Mouse (Mus musculus): ENCODE measurements around the gene Grk1. TPM values are rescaled to one million over a fixed set of nuclear protein-coding genes. Genes with fewer than 3 reads are reported as not detected.

The Grk1 gene
- total and polyA plus RNA-seq, 3 experiments: not detected

- Histone ChIP-seq H3K4me1 (ENCODE audit: control insufficient read depth in 1 of 2, insufficient read depth in 2 of 2) (no peaks in the 10 kb centered on the region), H3K9ac (ENCODE audit: insufficient read depth, low read depth) (no peak overlapping the region), H3K27ac (ENCODE audit: insufficient read depth, low read depth) (no peak overlapping the region), H3K4me3 (replicated peaks in 1 of 3; ENCODE audit: low read depth in 2 of 3, low read length in 2 of 3, poor library complexity in 1 of 3) (no peak overlapping the region), H3K4me2 (ENCODE audit: insufficient read depth, low read depth, poor library complexity, severe bottlenecking) (no peak overlapping the region), H3K27me3 (replicated peaks) (peaks cover 93% of the 10 kb centered on the region), H3K79me2 (replicated peaks; ENCODE audit: control insufficient read depth, extremely low read depth, insufficient read depth, poor library complexity, severe bottlenecking) (no peaks in the 10 kb centered on the region), H3K36me3 (replicated peaks in 1 of 2; ENCODE audit: control insufficient read depth in 1 of 2, insufficient read depth in 1 of 2, low read length in 1 of 2) (no peaks in the 10 kb centered on the region), H3K9me3 (replicated peaks; ENCODE audit: low read length) (peaks cover 3% of the 10 kb centered on the region)
- TF ChIP-seq MXI1 (IDR thresholded peaks at IDR 0.05; ENCODE audit: low read depth, low read length) (peak; percentile 77), TCF12 (IDR thresholded peaks at IDR 0.05; ENCODE audit: low read depth, low read length) (no peak), MAX (IDR thresholded peaks at IDR 0.05; ENCODE audit: low read length) (0 out of 2 replicates have a peak, but pooled peaks have one; percentile 17)
- in situ Hi-C loops (cut with MboI; ENCODE audit: low pct_ligation_motif_present, low pct_unique_long_range_greater_than_20kb, low sequenced_read_pairs) (no loop called here), dilution Hi-C loops (cut with MboI; ENCODE audit: extremely low pct_ligation_motif_present, extremely low pct_unique_long_range_greater_than_20kb, low sequenced_read_pairs) (no loop called here)
- DNase-seq (ENCODE audit: extremely low read depth): peak; percentile 24
Measured at GRCm38 (mm10) chr8:13448145-13448544, 43.3 kb downstream of the Grk1 start.

- no peak overlapping the region for H3K9ac ChIP-seq (ENCODE audit: insufficient read depth, low read depth)
- peaks cover 88% of the 10 kb centered on the region for H3K27me3 ChIP-seq (replicated peaks)
- no peaks in the 10 kb centered on the region for H3K79me2 ChIP-seq (replicated peaks; ENCODE audit: control insufficient read depth, extremely low read depth, insufficient read depth, poor library complexity, severe bottlenecking)
- H3K4me2 ChIP-seq (ENCODE audit: insufficient read depth, low read depth, poor library complexity, severe bottlenecking): no peak overlapping the region
- no peak overlapping the region for H3K4me3 ChIP-seq (replicated peaks in 1 of 3; ENCODE audit: low read depth in 2 of 3, low read length in 2 of 3, poor library complexity in 1 of 3)
- in situ Hi-C loops (cut with MboI; ENCODE audit: low pct_ligation_motif_present, low pct_unique_long_range_greater_than_20kb, low sequenced_read_pairs) (no loop called here), dilution Hi-C loops (cut with MboI; ENCODE audit: extremely low pct_ligation_motif_present, extremely low pct_unique_long_range_greater_than_20kb, low sequenced_read_pairs) (no loop called here)
- no peak overlapping the region for H3K27ac ChIP-seq (ENCODE audit: insufficient read depth, low read depth)
- TF ChIP-seq USF2 (conservative IDR thresholded peaks at IDR 0.05; ENCODE audit: low read depth, low read length): 0 out of 2 replicates have a peak, but pooled peaks have one; percentile 10
- TF ChIP-seq SIN3A (IDR thresholded peaks at IDR 0.05; ENCODE audit: low read length): no peak
- peak; percentile 45; the same call in 1 of the 2 replicates for TF ChIP-seq BHLHE40 (IDR thresholded peaks at IDR 0.05; ENCODE audit: low read depth, low read length)
- H3K9me3 ChIP-seq (replicated peaks; ENCODE audit: low read length): no peaks in the 10 kb centered on the region
- no peaks in the 10 kb centered on the region for H3K36me3 ChIP-seq (replicated peaks in 1 of 2; ENCODE audit: control insufficient read depth in 1 of 2, insufficient read depth in 1 of 2, low read length in 1 of 2)
- H3K4me1 ChIP-seq (ENCODE audit: control insufficient read depth in 1 of 2, insufficient read depth in 2 of 2): no peaks in the 10 kb centered on the region; a peak in 1 of 4 replicates
- DNase-seq (ENCODE audit: extremely low read depth): no peak
Measured at GRCm38 (mm10) chr8:13451747-13452277, 46.9 kb downstream of the Grk1 start.

- H3K4me1 ChIP-seq (ENCODE audit: control insufficient read depth in 1 of 2, insufficient read depth in 2 of 2): no peaks in the 10 kb centered on the region; a peak in 1 of 4 replicates
- H3K36me3 ChIP-seq (replicated peaks in 1 of 2; ENCODE audit: control insufficient read depth in 1 of 2, insufficient read depth in 1 of 2, low read length in 1 of 2): no peaks in the 10 kb centered on the region
- H3K4me2 ChIP-seq (ENCODE audit: insufficient read depth, low read depth, poor library complexity, severe bottlenecking): no peak overlapping the region
- no peak overlapping the region for H3K27ac ChIP-seq (ENCODE audit: insufficient read depth, low read depth)
- no peak for DNase-seq (ENCODE audit: extremely low read depth)
- no peaks in the 10 kb centered on the region for H3K9me3 ChIP-seq (replicated peaks; ENCODE audit: low read length)
- no peak overlapping the region for H3K9ac ChIP-seq (ENCODE audit: insufficient read depth, low read depth)
- H3K79me2 ChIP-seq (replicated peaks; ENCODE audit: control insufficient read depth, extremely low read depth, insufficient read depth, poor library complexity, severe bottlenecking): no peaks in the 10 kb centered on the region
- H3K27me3 ChIP-seq (replicated peaks): peaks cover 81% of the 10 kb centered on the region
- TF ChIP-seq IRF4 (IDR thresholded peaks at IDR 0.05; ENCODE audit: low read depth, low read length): no peak
- no peak for TF ChIP-seq POLR2AphosphoS2 (IDR thresholded peaks at IDR 0.05; ENCODE audit: low read depth, low read length)
- no peak for TF ChIP-seq ELF1 (IDR thresholded peaks at IDR 0.05; ENCODE audit: low read depth, low read length)
- no peak for TF ChIP-seq ZC3H11A (IDR thresholded peaks at IDR 0.05; ENCODE audit: low read depth, low read length)
- TF ChIP-seq MXI1 (IDR thresholded peaks at IDR 0.05; ENCODE audit: low read depth, low read length): no peak
- no peak for TF ChIP-seq MYC (IDR thresholded peaks at IDR 0.05; ENCODE audit: low read depth, low read length)
- no peak for TF ChIP-seq EP300 (IDR thresholded peaks at IDR 0.05; ENCODE audit: low read length)
- TF ChIP-seq GABPA (IDR thresholded peaks at IDR 0.05; ENCODE audit: insufficient replicate concordance, low read depth, low read length): no peak
- no peak for TF ChIP-seq SIN3A (IDR thresholded peaks at IDR 0.05; ENCODE audit: low read length)
- TF ChIP-seq RAD21 (IDR thresholded peaks at IDR 0.05; ENCODE audit: low read depth, low read length): no peak
- TF ChIP-seq MAX (IDR thresholded peaks at IDR 0.05; ENCODE audit: low read length): no peak
- TF ChIP-seq CHD1 (IDR thresholded peaks at IDR 0.05; ENCODE audit: low read depth, low read length): no peak
- TF ChIP-seq ZNF384 (IDR thresholded peaks at IDR 0.05; ENCODE audit: low read depth, low read length): no peak
- no peak for TF ChIP-seq SMC3 (IDR thresholded peaks at IDR 0.05; ENCODE audit: low read depth, low read length)
- no peak for TF ChIP-seq MAFK (IDR thresholded peaks at IDR 0.05; ENCODE audit: insufficient replicate concordance, low read length)
- no peak for TF ChIP-seq E2F4 (IDR thresholded peaks at IDR 0.05; ENCODE audit: insufficient replicate concordance, low read depth, low read length)
- TF ChIP-seq CTCF (conservative IDR thresholded peaks at IDR 0.05 in 1 of 2, IDR thresholded peaks at IDR 0.05 in 1 of 2; ENCODE audit: low read depth in 2 of 2, low read length in 2 of 2): no peak
- TF ChIP-seq KAT2A (IDR thresholded peaks at IDR 0.05; ENCODE audit: insufficient replicate concordance, low read length): no peak
- in situ Hi-C loops (cut with MboI; ENCODE audit: low pct_ligation_motif_present, low pct_unique_long_range_greater_than_20kb, low sequenced_read_pairs) (no loop called here), dilution Hi-C loops (cut with MboI; ENCODE audit: extremely low pct_ligation_motif_present, extremely low pct_unique_long_range_greater_than_20kb, low sequenced_read_pairs) (no loop called here)
- H3K4me3 ChIP-seq (replicated peaks in 1 of 3; ENCODE audit: low read depth in 2 of 3, low read length in 2 of 3, poor library complexity in 1 of 3): no peak overlapping the region
Measured at GRCm38 (mm10) chr8:13454341-13455113, 49.6 kb downstream of the Grk1 start.
